ENCODE assay signal across 8 mouse cellular contexts in genomic region chr3:119387332-119388105, GRCm38 (mm10).
A peak's percentile ranks its signal among the peaks of the same experiment; 100 is the strongest.
DNase-seq lines count a peak whose midpoint lies in the region; ATAC-seq lines count a peak whose summit lies in the region.

No protein-coding gene starts in this region.

- H3K36me3 ChIP-seq in kidney, embryonic 16.5 days (ENCODE audit: insufficient read depth, low read length), result no peaks in the 10 kb centered on the region
- no peaks in the 10 kb centered on the region for H3K36me3 ChIP-seq in kidney, embryonic 14.5 days (ENCODE audit: control insufficient read depth, insufficient read depth, low read length)
- no peaks in the 10 kb centered on the region for H3K36me3 ChIP-seq in hindbrain, embryonic 14.5 days (replicated peaks; ENCODE audit: control insufficient read depth, insufficient read depth)
- H3K36me3 ChIP-seq in neural tube, embryonic 14.5 days (ENCODE audit: control insufficient read depth, insufficient read depth, low read length), result no peaks in the 10 kb centered on the region

- no peak overlapping the region for H3K9ac ChIP-seq in kidney, embryonic 16.5 days (replicated peaks; ENCODE audit: low read length)
- no peak overlapping the region for H3K9ac ChIP-seq in kidney, embryonic 14.5 days (ENCODE audit: low read depth, low read length)
- H3K9ac ChIP-seq in hindbrain, embryonic 14.5 days, result peak overlapping the region; percentile 52
- H3K9ac ChIP-seq in neural tube, embryonic 14.5 days (replicated peaks; ENCODE audit: low read depth, low read length), result 0 out of 2 replicates have a peak overlapping the region, but pooled peaks have one; percentile 12

- no peak overlapping the region for H3K27ac ChIP-seq in kidney, embryonic 16.5 days (ENCODE audit: low read length)
- no peak overlapping the region for H3K27ac ChIP-seq in kidney, embryonic 14.5 days (ENCODE audit: low read depth, low read length)
- H3K27ac ChIP-seq in hindbrain, embryonic 14.5 days, result peak overlapping the region; percentile 68
- H3K27ac ChIP-seq in neural tube, embryonic 14.5 days (ENCODE audit: low read depth, low read length), result no peak overlapping the region

- ATAC-seq in kidney, embryonic 16.5 days (ENCODE audit: low FRiP score, low TSS enrichment), result no peak
- no peak for ATAC-seq in kidney, embryonic 14.5 days (ENCODE audit: low FRiP score, low TSS enrichment)
- ATAC-seq in hindbrain, embryonic 14.5 days (ENCODE audit: low FRiP score), result peak; percentile 40; the same call in 1 of the 2 replicates
- 0 out of 2 replicates have a peak, but pooled peaks have one; percentile 11 for ATAC-seq in neural tube, embryonic 14.5 days (ENCODE audit: low read depth)

- H3K4me3 ChIP-seq in kidney, embryonic 16.5 days (ENCODE audit: low read length), result no peak overlapping the region
- H3K4me3 ChIP-seq in kidney, embryonic 14.5 days (ENCODE audit: low read length), result no peak overlapping the region
- 0 out of 2 replicates have a peak overlapping the region, but pooled peaks have one; percentile 7 for H3K4me3 ChIP-seq in hindbrain, embryonic 14.5 days (replicated peaks; ENCODE audit: low read length)
- no peak overlapping the region for H3K4me3 ChIP-seq in neural tube, embryonic 14.5 days (ENCODE audit: low read depth, low read length)

- WGBS in kidney, embryonic 16.5 days, result 68% methylated on average over 26 of the region's 26 CpGs
- WGBS in kidney, embryonic 14.5 days, result 73% methylated on average over 26 of the region's 26 CpGs
- WGBS in hindbrain, embryonic 14.5 days, result 33% methylated on average over 26 of the region's 26 CpGs
- 51% methylated on average over 26 of the region's 26 CpGs for WGBS in neural tube, embryonic 14.5 days

- H3K9me3 ChIP-seq in kidney, embryonic 16.5 days (ENCODE audit: low read length), result no peaks in the 10 kb centered on the region
- no peaks in the 10 kb centered on the region for H3K9me3 ChIP-seq in kidney, embryonic 14.5 days (ENCODE audit: control insufficient read depth, low read length)
- H3K9me3 ChIP-seq in hindbrain, embryonic 14.5 days (ENCODE audit: control insufficient read depth, low read length), result no peaks in the 10 kb centered on the region
- H3K9me3 ChIP-seq in neural tube, embryonic 14.5 days (ENCODE audit: control insufficient read depth, low read length), result no peaks in the 10 kb centered on the region

- DNase-seq in embryo, embryonic 11 days, result peak; percentile 43
- DNase-seq in hindbrain, embryonic 14.5 days (ENCODE audit: low spot score), result peak; percentile 51
- no peak for DNase-seq in urinary bladder, postnatal 4 days (ENCODE audit: low spot score in 2 of 2)
- no peak for DNase-seq in thymus, postnatal 36 days
- DNase-seq in gastrocnemius, adult 18-20 months (ENCODE audit: low spot score), result no peak

- no peaks in the 10 kb centered on the region for H3K27me3 ChIP-seq in kidney, embryonic 16.5 days (ENCODE audit: insufficient read depth, low read length)
- no peaks in the 10 kb centered on the region for H3K27me3 ChIP-seq in kidney, embryonic 14.5 days (ENCODE audit: control insufficient read depth, insufficient read depth, low read length)
- H3K27me3 ChIP-seq in hindbrain, embryonic 14.5 days (ENCODE audit: control insufficient read depth, insufficient read depth, low read length), result no peaks in the 10 kb centered on the region
- no peaks in the 10 kb centered on the region for H3K27me3 ChIP-seq in neural tube, embryonic 14.5 days (ENCODE audit: control insufficient read depth, insufficient read depth, low read length)

- 0 out of 2 replicates have a peak overlapping the region, but pooled peaks have one; percentile 4 for H3K4me2 ChIP-seq in kidney, embryonic 16.5 days (replicated peaks; ENCODE audit: low read depth, low read length)
- H3K4me2 ChIP-seq in kidney, embryonic 14.5 days (replicated peaks; ENCODE audit: low read depth, low read length), result no peak overlapping the region
- peak overlapping the region; percentile 44 for H3K4me2 ChIP-seq in hindbrain, embryonic 14.5 days (replicated peaks)
- H3K4me2 ChIP-seq in neural tube, embryonic 14.5 days (ENCODE audit: low read depth, low read length), result peak overlapping the region; percentile 21; the same call in 1 of the 2 replicates

- no peaks in the 10 kb centered on the region for H3K4me1 ChIP-seq in kidney, embryonic 16.5 days (ENCODE audit: insufficient read depth, low read length)
- no peaks in the 10 kb centered on the region for H3K4me1 ChIP-seq in kidney, embryonic 14.5 days (ENCODE audit: control insufficient read depth, insufficient read depth, low read length)
- no peaks in the 10 kb centered on the region for H3K4me1 ChIP-seq in hindbrain, embryonic 14.5 days (replicated peaks; ENCODE audit: control insufficient read depth, insufficient read depth, low read length)
- no peaks in the 10 kb centered on the region for H3K4me1 ChIP-seq in neural tube, embryonic 14.5 days (ENCODE audit: control insufficient read depth, insufficient read depth, low read length)

Comparison
In these comparisons a context has a peak if more than half of its experiments do, and no peak if none do; other contexts are left out.
1. ATAC-seq: peak in hindbrain, embryonic 14.5 days (single experiment) and neural tube, embryonic 14.5 days (single experiment); none in kidney, embryonic 16.5 days (single experiment) and kidney, embryonic 14.5 days (single experiment).
2. H3K9ac ChIP-seq: peak in hindbrain, embryonic 14.5 days (single experiment) and neural tube, embryonic 14.5 days (single experiment); none in kidney, embryonic 16.5 days (single experiment) and kidney, embryonic 14.5 days (single experiment).
3. DNase-seq: peak in embryo, embryonic 11 days (single experiment) and hindbrain, embryonic 14.5 days (single experiment); none in urinary bladder, postnatal 4 days (0 of 2), thymus, postnatal 36 days (0 of 2) and gastrocnemius, adult 18-20 months (single experiment).